Mouse (Mus musculus): ENCODE data around the gene Adipor2. TPM values are rescaled to one million over a fixed set of nuclear protein-coding genes. Genes with fewer than 3 reads are reported as not detected.
"Not testable (repeated sequence)": the region's sequence is repeated elsewhere in the genome, so short reads cannot be mapped to it uniquely, and the experiment has no call there.

Gene Adipor2
- total RNA-seq (2022), result 100 to 1,000 TPM in 3 of 4 experiments, 10 to 100 TPM in 1; 81.4 to 148 (median 128) TPM

DNA sequence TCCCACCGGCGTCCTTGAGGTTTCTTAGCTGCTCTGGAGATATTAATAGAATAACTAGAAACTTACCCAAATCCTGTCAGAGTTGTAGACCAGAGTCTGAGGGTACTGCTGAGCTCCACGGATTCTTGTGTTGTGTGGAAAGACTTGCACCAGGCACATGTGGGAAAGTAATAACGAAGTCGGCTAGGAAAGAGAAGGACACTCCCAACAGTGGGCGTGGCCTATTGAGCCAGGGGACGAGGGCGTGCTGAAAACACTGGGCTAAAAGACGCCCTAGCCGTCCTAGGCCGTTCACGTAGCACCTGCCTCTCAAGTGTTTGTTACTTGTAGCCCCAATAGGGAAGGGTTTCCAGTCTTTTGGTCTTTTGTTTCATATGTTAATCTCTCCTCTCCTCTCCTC, at the start of gene Adipor2:
Gene Adipor2 (minus strand): TSS at position 351 of the 400 bp plus-strand sequence.
- DNase-seq, result peak; percentile 74

DNA sequence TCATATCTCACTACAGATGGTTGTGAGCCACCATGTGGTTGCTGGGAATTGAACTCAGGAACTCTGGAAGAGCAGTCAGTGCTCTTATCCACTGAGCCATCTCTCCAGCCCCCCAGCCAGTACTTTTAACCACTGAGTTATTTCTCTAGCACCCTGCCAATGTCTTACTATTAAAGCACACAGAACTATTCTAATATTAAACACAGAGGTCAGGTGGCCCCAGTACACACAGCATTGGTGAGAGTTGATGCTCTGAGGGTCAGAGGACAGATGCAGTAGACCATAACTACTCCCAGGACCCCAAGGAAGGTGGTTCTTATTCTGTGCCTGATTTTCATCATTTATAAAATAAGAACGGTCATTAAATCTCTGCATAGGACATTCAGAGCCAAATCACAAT, 48.7 kb upstream of the Adipor2 start:
- no peak for DNase-seq

DNA sequence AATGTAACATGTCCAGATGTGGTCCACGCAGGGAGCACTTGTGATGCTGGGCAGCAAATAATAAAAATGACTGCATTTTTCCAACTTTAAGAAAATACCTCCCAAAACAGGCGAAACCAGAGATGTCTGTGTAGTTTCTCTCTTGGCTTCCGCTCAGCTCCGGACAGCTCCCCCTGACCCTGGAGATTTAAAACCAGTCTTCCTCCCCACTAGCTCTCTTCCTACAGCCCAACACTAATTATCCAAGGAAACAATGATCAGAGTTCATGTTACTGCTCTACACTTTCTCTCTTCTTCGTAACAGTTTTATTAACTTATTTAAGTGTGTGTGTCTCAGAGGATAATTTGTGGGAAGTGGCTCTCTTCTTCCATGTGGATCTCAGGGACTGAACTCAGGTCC, 42.9 kb upstream of the Adipor2 start:
- no peak for DNase-seq

DNA sequence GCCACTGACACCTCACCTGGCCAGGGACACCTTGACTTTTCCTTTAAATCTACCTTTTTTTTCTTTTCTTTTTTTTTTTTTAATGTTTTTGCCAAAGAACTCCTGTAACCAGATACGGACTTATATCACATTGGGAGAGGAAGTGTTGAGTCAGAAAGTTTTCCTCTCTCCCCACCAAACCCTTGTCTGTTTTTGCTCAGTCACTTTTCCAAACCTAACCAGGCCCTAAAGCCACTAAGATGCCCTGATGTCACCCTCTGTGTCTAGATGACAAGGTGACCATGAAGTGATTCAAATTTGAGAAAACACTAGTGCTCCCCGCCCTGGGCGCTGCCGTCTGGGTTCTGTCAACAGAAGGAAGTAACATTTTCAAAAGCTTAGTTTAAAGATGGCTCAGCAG, 41.5 kb upstream of the Adipor2 start:
- DNase-seq, result no peak

DNA sequence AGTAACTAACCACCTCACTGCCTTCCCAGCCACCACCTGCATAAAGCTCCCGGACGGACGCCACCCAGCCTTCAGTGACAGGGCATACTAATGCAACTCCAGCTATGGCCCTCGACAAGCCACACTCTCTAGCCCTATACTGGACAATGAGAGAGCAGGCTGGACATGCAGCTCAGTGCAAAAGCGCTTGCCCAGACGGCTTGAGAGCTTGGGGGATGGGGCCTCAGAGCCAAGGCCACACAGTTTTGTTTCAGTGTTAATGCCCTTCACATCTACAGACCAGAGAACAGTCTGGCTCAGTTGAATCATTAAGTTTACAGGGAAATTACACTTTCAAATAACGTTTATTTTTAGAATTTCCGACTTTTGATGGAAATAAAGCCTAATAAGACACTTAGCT, 40.7 kb upstream of the Adipor2 start:
- DNase-seq, result no peak

DNA sequence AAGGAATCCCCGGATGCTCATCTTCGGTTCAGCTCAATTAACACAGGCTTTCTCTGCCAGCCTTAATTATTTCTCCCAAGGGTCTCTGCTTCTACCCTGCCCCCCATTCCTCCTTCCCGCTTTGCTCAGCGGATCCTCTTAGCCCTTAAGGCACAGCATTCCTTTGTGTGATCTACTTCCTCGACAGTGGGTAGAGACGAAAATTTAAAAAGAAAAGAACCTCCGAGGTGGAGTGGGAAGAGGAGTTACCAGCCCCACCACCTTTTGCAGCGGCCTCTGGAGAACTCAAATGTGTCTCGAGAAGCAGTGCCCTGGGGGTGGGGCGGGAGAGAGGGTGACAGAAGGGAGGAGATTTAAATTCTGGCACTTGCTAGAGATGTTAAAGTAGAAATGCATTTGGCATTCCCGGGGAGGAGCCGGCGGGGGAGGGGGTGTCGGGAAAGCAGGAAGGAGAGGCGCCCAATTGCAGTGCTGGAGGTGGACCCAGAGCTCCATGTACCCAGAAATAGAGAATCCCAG, 34.5 kb upstream of the Adipor2 start:
- no peak for DNase-seq

DNA sequence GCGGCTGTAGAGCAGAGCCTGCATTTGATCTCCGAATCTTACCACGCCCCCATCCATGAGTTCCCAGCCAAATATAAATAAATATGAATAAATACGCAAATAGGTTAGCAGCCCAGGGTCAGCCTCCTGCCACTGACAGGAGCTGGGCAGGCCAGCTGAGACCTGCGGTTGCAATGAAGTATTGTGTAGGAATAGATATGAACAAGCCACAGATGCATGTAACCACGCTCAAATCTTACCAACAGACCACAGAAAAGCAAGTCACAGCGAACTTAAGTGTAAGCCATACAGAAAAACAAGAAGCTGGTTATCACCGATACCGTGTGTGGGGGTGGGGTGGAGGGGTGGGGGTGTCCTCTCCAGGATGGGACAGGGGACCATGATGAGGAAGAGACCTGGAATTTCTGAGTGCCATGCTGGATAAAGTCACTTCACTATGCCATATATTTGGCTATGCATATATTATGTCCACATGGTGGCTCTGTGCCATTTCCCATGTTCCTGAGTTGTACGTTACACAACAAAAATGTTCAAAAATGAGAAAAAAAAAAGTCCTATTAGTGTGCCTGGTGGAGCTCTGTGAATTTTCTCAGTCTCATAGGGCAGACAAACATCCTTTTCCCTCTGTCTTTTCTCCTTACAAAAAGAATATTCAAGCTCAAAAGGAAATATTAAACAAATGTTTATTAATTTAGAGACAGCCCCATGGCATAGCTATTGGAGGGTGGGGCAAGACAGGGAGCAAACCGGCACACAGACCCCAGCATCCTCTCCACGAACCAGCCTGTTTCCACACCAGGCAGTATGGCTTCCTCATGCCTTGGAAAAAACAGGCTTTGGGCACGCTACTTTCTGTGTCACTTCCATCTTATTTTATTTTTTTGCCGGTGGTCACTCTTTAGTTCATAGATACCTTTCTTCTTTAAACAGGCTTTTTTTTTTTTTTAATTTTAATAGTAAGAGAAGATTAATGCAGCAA, 33.8 kb upstream of the Adipor2 start:
- no peak for DNase-seq

DNA sequence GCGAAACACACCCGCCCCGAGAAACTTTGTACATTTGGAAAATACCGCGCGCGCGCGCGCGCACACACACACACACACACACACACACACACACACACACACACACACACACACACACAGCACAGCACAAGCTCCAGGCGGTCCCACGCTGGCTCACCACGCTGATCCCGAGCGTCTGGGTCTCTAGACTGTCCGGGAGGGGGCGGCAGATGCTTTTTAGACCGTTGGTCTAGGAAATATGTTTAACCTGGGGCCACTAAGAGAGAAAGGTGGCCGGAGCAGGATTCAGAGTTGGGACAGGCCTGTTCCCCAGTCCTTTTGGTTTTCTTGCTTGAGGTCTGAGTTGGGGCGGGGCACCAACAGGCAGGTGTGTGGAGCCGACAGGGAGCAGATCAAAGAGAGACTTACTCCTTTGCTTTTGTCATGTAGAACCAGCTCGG, 31.6 kb upstream of the Adipor2 start:
- DNase-seq, result peak; percentile 59

DNA sequence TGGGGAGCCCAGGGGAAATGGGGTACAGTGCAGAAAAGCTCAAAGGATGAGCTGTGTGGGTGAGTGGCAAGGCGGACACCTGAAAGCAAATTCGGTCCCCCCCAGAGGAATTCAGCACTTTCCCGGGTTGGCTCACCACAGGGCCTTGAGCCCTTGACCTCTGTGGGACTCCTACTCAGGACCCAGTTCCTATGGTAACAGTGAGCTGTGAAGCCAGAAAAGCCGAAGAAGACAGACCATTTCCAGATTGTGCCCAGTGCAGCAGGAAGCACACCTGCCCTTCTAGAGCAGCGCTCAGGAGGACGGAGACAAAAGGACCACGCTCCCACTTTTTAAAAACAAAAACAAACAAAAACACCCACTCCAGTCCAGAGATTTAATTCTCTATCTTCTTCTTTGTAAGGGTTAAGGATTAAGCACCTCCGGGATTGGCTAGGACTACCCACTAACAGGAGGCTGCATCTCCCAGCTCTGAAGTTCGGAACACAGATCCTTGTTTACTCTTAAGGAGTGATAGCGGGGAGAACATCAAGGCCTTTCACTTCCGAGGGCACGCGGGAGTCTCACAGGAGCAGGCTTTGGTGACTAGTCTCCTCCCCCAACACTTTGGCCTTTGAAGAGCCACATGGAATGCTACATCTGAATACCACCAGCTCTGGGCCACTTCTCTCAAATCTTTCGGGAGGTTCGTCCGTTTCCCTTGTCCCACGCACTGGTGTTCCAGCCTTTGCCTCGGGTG, 31.0 kb upstream of the Adipor2 start:
- DNase-seq, result peak; percentile 38

DNA sequence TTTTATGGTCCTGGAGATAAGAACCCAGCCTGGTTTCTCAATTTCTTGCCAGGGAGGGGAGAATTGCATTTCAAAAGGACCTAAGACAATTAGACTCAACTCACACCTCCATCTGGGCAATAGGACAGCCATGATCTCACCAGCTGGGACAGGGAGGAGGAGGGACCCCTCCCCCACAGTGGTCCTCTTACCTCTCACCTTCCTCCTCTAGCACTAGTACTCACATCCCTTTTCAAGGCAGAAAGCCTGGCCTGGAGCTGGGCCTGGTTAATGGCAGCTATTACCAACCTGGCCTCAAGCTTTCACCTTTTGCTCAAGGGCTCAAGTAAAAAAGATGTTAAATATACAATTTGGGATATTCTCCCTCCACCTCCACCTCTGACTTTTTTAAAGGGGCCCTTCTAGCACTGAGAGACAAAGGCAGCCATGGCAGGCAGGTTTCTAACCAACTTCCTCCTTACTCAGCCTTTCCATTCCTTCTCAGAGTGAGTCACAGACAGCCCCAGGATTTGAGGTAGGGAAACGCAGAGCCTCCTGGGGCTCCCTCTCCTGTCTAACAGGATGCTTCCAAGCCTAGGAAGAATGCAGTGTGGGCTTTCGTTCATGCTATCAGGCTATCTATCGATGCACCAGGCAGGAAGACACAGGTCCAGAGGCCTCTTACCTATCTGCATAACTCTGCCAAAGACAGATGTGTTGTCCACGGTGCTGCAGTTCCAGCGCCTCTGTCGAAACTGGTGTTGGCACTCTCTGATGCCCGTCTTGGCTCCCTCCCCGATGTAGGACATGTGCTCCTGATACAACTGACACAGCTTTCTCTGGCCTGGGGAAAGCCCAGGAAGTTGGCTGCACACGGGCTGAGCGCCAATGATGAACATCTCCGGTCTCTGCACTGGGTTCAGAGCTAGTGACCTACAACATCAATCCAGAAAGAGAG, 28.4 kb upstream of the Adipor2 start:
- DNase-seq, result peak; percentile 42

DNA sequence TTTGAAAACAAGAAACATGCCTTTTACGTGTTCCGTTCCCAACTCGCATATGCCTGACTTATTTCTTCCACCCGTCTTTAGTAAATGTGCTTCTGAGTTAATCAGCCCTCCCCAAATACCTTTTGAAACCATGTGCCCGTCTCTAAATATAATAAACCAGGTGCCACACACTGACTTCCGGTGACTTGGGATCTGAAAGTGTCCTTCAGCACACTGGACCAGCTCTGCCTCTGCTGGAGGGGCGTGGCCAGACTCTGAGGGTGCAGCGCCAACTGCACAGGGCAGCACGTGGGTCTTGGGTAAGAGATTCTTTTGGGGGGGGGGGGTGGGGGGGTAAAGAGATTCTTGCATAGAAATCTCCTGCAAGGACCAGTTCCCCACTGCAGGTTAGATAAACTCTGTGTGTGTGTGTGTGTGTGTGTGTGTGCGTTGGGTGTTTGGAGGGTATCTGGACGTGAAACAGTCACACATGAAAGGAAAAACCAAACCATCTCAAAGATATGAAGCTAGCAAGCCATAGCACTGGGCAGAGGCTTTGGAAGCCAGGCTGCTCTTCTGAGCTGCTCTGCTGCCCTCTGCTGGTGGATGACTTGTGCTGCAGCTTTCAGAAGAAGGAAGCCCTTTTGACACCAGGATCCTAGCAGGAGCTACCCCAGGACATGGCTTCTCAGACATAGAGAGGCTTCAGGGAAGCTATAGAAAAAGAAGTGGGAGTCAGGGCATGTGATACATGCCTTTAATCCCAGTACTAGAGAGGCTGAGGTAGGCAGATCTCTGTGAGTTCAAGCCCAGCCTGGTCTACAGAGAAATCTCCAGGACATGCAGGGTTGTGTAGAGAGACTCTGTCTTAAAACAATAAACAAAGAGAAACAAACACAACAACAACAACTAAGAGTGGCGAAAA, 26.5 kb upstream of the Adipor2 start:
- peak; percentile 69 for DNase-seq

DNA sequence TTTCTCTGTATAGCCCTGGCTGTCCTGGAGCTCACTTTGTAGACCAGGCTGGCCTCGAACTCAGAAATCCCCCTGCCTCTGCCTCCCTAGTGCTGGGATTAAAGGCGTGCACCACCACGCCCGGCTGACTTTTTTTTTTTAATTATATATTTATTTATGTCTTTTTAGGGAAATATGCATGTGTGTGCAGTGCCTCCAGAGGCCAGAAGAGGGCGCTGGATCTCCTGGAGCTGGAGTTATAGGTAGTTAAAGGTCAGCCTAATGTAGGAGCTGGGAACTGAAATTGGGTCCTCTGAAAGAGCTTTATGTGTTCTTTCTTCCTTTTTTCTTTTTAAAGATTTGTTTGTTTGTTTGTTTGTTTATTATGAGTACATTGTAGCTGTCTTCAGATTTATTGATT, 25.2 kb upstream of the Adipor2 start:
- DNase-seq, result not testable (repeated sequence)

DNA sequence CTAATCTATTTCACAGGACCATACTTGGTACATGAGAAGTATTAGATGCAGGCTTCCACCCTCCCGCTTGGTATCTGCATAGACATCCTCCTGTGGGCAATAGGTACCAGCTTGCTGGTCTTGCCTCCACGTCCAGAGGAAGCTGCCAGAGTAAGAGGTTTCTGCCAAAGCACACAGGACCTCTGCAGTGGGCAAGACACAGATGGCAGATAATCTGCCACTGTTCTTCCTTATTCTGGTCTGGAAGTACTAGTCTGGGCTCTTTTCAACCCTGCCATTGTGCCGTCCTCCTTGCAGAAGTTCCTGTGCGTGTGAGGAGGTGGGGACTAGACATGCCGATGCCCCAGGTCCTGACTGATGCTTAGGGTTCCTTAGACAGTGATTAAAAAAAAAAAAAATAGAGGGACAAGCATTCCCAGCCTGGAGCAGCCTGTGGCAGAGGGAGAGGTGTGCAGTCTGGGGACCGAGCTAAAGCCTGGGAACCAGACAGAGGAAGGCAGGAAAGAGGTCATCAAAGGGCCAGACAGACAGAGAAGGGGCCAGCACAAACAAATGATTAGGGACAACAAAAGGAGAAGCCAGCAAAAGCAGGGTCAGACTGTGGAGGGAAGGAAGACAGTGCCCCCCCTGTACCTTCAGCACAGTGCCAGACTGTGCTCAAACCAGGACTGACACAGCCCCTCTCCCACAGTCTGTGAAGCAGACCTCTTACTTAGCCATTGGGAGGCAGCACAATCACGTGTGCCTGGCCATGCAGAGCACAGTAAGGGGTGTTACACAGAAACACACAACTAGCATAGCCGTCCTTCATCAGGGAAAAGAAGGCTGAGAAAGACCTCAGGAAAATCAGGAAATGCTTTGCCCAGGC, 20.6 kb upstream of the Adipor2 start:
- DNase-seq, result no peak

DNA sequence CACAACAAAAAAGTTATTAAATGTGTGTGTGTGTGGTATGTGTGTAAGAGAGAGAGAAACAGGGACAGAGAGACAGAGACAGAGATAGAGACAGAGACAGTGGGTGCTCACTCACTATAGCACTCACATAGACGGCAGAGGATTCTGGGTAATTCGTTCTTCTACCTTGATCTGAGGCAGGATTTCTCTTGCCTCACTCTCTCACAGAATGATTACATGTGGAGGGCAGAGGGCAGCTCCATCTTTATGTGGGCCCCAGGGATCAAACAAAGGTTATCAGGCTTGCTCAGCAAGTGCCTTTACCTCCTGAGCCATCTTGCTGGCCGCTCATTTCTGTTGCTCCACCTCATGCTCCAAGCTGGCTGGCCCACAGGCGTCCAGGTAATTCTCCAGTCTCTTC, 16.9 kb upstream of the Adipor2 start:
- DNase-seq, result no peak

DNA sequence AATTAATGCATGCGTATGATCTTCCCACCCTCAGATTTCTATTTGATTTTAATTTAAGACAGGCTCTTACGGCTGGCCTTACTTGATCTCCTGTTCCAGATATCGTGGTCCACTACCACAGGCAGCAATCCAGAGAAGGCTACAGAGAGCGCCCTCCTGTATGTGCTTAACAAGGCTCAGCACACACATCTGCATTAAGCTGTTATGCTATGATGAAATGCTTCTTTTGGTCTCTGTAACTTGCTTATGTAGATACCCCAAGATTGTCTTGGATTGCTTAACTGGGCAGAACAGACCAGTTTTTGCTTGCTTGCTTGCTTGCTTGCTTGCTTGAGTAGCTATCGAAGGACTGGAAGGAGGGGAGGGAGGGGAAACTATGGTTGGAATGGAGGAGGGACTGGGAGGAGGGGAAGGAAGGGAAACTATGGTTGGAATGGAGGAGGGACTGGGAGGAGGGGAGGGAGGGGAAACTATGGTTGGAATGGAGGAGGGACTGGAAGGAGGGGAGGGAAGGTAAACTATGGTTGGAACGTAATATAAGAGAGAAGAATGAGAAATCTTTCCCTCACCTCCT, 14.3 kb upstream of the Adipor2 start:
- DNase-seq, result no peak

DNA sequence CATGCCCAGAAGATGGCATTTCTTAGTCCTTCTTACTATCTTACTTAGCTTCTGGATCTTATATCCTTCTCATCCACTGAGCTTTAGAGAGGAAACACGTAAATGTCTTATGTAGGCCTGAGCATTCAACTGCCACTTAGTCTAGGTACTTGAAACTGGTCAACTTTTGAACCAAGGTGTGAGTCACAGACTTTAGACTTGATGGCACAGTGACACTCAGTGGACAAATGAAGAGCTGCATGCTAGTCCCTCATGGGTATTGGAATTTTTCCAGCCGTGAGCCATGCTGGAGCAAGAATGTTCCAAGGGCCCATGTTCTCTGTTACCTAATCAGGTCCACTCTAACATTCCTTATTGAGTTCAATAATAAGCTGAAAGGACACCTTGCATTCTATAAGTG, 13.0 kb upstream of the Adipor2 start:
- DNase-seq, result peak; percentile 52

DNA sequence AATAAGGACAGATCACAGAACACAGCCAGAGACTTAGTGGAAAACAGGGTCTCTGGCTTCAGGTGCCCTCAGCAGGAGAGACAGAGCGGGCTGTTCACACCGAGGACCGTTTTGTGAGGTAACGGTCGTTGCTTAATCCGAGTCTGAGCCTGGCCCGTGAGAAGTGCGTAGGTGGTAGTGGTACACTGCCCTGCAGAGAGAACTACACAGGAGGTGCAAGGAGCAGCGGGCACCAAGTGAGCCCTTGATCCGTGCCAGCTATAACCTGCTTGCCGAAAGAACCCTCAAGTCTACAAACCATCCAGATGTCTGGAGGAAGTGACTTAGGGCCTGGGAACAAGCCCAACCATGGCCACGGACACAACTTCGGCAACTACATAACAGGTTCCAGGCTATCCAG, 11.8 kb upstream of the Adipor2 start:
- DNase-seq, result no peak

DNA sequence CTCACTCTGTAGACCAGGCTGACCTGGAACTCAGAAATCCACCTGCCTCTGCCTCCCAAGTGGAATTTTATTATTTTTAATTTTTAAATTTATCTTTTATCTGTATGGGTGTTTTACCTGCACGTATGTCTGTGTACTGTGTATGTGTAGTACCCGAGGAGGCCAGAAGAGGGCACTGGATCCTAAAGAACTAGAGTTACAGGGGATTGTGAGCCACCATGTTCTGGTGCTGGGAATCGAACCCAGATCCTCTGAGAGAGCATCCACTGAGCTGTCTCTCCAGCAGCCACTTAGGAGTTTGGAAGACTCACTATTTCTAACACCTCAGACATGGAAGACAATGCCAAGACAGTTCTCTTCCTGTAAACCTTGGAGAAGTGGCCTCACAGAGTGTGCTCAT, 11.1 kb upstream of the Adipor2 start:
- no peak for DNase-seq

DNA sequence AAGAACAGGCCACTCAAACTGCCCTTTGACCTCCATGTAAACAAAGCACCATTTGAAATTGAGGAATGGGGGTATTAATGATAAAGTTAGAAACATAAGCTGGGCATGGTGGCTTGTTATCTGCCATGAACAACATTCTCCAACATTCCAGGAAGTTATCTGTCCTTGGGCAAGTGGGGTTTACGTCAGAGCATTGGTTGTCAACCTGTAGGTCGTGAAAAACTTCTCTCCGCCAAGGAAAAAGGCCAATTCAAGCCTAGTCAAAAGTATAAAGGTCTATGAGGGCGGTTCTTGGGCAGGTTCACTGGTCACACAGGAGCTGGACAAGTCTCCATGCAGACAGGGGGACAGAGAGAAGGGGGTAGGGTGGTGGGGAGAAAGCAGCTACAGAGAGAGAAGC, 3.5 kb upstream of the Adipor2 start:
- DNase-seq, result no peak

DNA sequence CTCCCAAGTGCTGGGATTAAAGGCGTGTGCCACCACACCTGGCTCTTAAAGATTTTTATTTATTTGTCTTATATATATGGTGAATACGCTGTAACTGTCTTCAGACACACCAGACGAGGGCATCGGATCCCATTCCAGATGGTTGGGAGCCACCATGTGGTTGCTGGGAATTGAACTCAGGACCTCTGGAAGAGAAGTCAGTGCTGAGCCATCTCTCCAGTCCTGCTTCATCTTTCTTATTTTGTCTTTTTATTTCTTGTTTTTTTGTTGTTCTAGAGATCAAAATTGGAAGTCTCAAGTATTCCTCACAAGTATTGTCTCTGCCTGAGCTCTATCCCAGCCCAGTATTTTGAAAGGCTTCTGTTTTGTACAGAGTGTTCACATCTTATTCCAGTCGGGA, 2.9 kb upstream of the Adipor2 start:
- DNase-seq, result no peak
